Mouse (Mus musculus) kidney, adult 2 months (tissue): ENCODE data around the gene Vmn1r165. TPM values are rescaled to one million over a fixed set of nuclear protein-coding genes. Genes with fewer than 3 reads are reported as not detected.
"Not testable (repeated sequence)": the region's sequence is repeated elsewhere in the genome, so short reads cannot be mapped to it uniquely, and the experiment has no call there.

Source experiments
- DNase-seq: peaks from one replicate; pipeline ENCODE4 v3.0.0; 2021
- H3K27ac ChIP-seq: fragments of 200-500 bp; 2 replicates; pipeline ENCODE4 v1.5.1; 2012; ENCODE audit warnings: low read depth, low read length, control low read depth, inconsistent platforms; ENCODE audit not compliant: insufficient read depth
- H3K27me3 ChIP-seq: fragments of 200-500 bp; replicated peaks from 2 replicates; pipeline ENCODE4 v1.6.1; 2012; ENCODE audit warnings: mild to moderate bottlenecking, moderate library complexity, low read length, inconsistent platforms; ENCODE audit not compliant: control insufficient read depth, insufficient read depth
- H3K36me3 ChIP-seq: fragments of 200-500 bp; 2 replicates; pipeline ENCODE4 v1.6.1; 2012; ENCODE audit warnings: mild to moderate bottlenecking, moderate library complexity, low read length, inconsistent platforms; ENCODE audit not compliant: control insufficient read depth, insufficient read depth
- H3K4me1 ChIP-seq: fragments of 200-500 bp; 2 replicates; pipeline ENCODE4 v1.6.1; 2011; ENCODE audit warnings: low read length; ENCODE audit not compliant: control insufficient read depth, insufficient read depth
- H3K4me3 ChIP-seq: fragments of 200-500 bp; 2 replicates; pipeline ENCODE4 v1.5.1; 2011; ENCODE audit warnings: mild to moderate bottlenecking, low read depth, low read length, control low read depth; ENCODE audit not compliant: insufficient read depth
- WGBS: fragments of 180-500 bp; shearing (Covaris S2); methylation state at CpG from one replicate; pipeline ENCODE4 v1.1.7; 2018; 5-methylcytosine and 5-hydroxymethylcytosine counted together
- polyA plus RNA-seq: library from polyadenylated mRNA; depleted of rRNA; stranded (reverse); fragments of >200 nt; gene quantifications from 2 replicates; pipeline ENCODE4 v1.2.3, GENCODE M21; 2012; rRNA removed

Vmn1r165 gene
- polyA plus RNA-seq: not detected in 2 replicates

DNA sequence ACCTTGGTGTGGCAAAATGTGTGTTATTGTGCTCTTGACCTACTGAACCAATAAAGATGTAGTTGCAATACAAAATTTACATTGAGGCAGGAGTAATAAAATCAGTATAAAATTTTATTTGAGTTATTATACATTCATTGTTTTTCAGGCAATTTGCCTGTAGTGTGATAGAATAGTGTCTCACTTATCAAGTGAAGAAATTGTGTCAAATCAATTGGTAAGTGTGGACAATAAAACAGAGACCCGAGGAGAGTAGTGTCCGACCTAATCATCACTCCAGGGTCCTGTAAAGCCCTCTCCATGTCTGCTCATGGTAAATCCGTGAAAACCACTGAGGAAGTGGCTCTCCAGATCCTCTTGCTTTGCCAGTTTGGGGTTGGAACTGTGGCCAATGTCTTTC is at the start of gene Vmn1r165:
Gene Vmn1r165 (plus strand): TSS at position 301 of the 400 bp plus-strand sequence.
- no CpG with 5 or more reads among the region's 3 CpGs for WGBS
- H3K4me3 ChIP-seq, DNase-seq, H3K27ac ChIP-seq, H3K27me3 ChIP-seq, H3K36me3 ChIP-seq, H3K4me1 ChIP-seq: not testable (repeated sequence)

DNA sequence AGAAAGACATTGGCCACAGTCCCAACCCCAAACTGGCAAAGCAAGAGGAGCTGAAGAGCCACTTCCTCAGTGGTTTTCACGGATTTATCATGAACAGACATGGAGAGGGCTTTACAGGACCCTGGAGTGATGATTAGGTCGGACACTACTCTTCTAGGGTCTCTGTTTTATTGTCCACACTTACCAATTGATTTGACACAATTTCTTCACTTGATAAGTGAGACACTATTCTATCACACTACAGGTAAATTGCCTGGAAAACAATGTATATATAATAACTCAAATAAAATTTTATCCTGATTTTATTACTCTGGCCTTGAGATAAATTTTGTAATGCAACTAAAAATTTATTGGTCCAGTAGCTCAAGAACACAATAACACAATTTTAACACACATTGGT is 34.5 kb downstream of the Vmn1r165 start, which contains the start of gene Vmn1r166:
Gene Vmn1r166 (minus strand): TSS at position 101 of the 400 bp plus-strand sequence.
- not testable (repeated sequence) for H3K4me1 ChIP-seq, H3K27ac ChIP-seq, H3K36me3 ChIP-seq, H3K4me3 ChIP-seq, DNase-seq, H3K27me3 ChIP-seq
- no CpG with 5 or more reads among the region's 2 CpGs for WGBS

Other genes with a start within 250 kb of the Vmn1r165 start
- gene Gm4214, start 232.7 kb upstream of the Vmn1r165 start, polyA plus RNA-seq: not detected in 2 replicates
- not detected in 2 replicates for gene Gm4216, start 197.4 kb upstream of the Vmn1r165 start, polyA plus RNA-seq
- gene Vmn1r163, start 161.8 kb upstream of the Vmn1r165 start, polyA plus RNA-seq: not detected in 2 replicates
- not detected in 2 replicates for gene Gm8720, start 149.9 kb upstream of the Vmn1r165 start, polyA plus RNA-seq
- gene Gm10662, start 72.9 kb upstream of the Vmn1r165 start, polyA plus RNA-seq: not detected in 2 replicates
- gene Vmn1r166, start 34.4 kb downstream of the Vmn1r165 start, polyA plus RNA-seq: not detected in 2 replicates
- not detected in 2 replicates for gene Gm6902, start 61.6 kb downstream of the Vmn1r165 start, polyA plus RNA-seq
- gene Nlrp4e, start 83.9 kb downstream of the Vmn1r165 start, polyA plus RNA-seq: not detected in 2 replicates
- not detected in 2 replicates for gene Nlrp5, start 168.6 kb downstream of the Vmn1r165 start, polyA plus RNA-seq